Mouse (Mus musculus) telencephalon, adult 2 months (tissue): ENCODE results near the gene Cpa2.

ENCODE experiments used
- DNase-seq: peaks from one replicate; pipeline ENCODE4 v3.0.0-alpha.2; 2011; ENCODE audit warnings: low read depth, low spot score

Cpa2 gene

DNA sequence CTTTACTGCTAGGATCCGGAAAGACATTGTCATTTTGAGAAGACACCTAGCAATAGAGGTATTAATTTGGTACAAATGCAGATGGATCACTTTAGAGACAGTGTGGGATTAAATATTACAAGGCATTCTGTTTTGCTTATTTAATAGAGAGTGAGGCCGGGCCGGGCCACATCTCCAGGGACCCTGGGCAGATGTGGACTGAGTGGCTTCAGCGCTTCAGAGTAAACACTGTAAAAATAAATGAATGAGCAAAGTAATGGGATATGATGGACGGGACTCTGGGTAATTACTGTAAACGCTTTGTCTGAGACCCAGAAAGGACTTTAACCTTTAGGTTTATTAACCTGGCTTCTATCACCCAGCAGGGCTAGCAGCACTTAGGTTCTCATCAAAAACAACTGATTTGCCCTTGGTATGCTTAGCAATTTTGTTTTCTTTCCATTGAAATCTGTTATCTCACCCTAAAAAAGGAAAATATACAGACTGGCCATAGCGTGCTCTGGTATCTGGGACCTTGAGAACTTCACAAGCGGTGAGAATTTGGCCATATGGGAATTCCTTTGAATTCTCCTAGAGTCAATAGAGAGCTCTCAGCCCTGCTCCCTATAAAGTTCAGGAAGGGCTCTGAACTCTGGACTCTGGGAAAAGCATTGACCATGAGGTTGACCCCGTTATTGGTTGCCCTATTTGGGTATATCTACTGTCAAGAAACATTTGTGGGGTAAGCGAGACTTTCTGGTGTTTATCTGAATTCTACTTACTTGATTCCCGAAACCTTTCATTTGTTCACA is at the start of gene Cpa2:
Cpa2 (plus strand) TSS at position 574 of the 791 bp plus-strand sequence.
- DNase-seq = no peak

DNA sequence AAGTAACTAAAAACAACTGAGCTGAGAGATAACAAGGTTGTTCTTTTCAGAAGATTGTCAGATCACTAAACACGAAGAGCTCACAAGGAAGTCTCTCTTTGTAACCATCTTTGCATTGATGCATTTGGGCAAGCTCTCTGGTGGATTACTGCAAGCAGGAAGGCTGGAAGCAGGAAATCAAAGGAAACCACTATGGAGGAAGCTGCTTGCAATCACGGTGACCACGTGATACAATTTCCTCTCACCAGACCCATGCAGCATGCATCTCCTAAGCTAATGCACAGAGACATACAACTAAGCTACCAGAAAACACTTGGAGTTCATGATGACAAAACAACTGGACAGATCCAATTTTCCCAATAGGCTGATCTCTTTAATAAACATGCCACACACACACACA is 42.3 kb upstream of the Cpa2 start:
- no peak for DNase-seq

DNA sequence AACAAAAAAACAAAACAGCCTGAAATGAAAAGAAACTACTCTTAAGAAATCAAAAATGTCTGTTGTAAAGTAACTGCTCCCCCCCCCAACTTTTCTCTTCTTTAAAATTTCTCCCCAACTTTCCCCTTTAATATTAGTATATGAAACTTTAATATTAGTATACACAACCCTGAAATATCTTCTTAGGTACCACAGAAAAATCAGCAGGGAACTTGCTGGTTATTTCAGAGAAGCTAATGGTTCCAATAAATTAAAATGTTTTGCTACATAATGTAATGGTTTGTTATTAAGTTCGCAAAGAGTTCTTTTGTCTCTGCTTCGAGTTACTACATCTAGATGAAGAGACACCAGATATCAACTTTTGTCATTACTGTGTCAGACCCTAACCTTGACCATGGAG is 32.6 kb upstream of the Cpa2 start:
- DNase-seq = no peak

- DNase-seq = peak; percentile 96
Observed at GRCm38 (mm10) chr6:30509265-30510239, 31.8 kb upstream of the Cpa2 start, which contains the start of the genes Tmem209 and Ssmem1. Tmem209 (minus strand) TSS chr6:30509783. Ssmem1 (plus strand) TSS chr6:30509849.

GRCm38 (mm10) chr6:30510291-30510690 is 31.1 kb upstream of the Cpa2 start:
- DNase-seq = no peak

DNA sequence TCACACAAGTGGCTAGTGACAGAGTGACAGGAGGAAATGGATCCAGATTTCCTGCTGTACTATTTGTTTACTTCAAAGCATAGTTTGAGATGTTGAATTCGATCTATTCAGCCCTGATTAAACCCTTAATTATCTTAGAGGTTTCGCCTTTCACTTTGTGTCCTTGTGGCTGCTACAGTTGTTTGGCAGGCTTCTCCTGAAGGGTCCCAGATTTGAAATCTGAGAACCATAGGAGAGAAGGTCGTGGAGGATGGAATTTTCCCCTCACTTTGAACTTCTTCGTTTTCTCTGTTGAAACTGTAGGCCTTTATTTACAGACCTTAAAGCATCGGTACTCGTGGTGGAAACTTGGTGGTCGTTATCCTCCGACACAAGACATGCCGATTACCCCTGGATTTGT is 27.1 kb upstream of the Cpa2 start:
- DNase-seq = no peak

- no peak for DNase-seq
Observed at GRCm38 (mm10) chr6:30520400-30520799, 21.0 kb upstream of the Cpa2 start.

DNA sequence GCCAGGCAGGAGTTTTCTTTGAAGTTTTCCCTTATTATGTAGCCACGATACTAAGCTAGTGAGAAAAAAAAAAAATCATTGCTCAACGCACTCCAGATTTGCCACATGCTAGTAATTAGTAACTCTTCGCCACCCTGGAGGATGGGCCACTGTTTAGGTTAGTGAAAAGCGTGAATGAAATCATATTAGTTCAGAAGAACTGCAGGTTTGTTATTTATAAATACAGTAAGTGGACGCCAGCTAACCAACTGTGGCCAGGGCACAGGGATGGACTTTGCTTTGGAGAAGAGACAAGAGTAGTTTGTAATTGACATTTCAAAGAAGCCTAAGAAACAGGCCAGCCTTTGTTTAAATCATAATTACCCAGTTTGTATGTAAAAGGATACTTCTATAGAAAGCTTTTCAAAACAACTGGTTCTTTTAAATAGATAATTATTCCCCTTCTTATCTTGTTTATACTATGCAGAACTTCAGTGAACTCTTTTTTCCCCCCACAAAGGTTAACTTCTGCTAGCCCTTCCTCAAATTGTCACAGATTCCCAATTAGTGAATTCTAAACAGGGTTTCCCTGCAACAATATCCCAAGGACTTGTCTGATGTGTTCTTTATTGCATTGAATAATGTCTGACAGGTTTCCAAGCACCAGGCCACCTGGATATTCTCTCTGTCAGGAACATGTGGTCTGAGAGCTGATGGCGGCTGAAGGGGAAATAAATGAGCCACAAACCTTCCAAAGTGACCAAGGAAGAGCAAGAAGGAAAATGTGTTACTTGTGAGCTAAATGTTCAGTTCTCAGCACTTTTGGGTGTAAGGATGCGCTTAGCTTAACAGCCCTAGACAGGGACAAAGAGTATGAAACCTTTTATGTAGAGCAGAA is 15.7 kb upstream of the Cpa2 start:
- DNase-seq = no peak

DNA sequence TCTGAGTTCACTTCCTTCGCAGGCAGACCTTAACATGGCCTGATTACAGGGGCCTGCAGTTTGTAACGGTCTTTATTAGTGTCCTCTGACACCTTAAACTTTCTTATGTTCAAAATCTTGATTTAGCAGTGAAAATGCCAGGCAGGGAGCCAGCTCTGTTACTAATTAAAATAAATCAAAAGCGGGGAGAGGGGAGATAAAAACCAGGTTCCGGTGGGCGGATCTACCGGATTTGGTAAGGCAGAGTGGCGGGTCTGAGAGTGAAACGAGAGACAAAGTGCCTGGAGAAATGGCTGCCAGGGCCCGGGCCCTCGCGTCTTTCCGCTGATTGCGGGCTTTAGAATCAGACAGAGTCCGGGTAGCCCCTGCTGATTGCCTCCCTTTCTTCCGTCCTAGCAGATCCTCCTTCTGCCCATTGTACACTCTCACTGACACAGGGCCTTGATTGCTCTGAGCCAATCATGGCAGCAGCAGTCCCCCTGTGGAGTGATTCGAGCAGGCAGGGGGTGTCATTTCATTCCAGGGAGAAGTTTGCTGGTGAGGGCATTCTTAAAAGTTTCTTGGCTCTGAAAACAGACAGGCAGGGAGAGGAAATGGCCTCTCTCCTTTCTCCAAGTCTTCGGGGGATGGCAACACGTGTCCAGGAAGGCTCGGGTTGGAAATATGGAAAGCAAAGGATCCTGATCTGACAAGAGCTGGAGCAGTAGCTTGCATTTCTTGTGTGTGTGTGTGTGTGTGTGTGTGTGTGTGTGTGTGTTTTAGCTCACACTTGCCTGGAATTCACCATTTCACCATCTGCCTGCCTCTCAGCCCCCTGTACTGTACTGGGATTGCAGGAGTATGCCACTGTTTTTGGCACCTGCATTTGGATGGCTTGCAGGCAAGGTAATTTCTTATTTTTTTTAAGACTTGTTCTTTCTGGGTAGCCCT is 14.5 kb upstream of the Cpa2 start:
- DNase-seq = no peak

GRCm38 (mm10) chr6:30528800-30529199 is 12.6 kb upstream of the Cpa2 start:
- DNase-seq = no peak

DNA sequence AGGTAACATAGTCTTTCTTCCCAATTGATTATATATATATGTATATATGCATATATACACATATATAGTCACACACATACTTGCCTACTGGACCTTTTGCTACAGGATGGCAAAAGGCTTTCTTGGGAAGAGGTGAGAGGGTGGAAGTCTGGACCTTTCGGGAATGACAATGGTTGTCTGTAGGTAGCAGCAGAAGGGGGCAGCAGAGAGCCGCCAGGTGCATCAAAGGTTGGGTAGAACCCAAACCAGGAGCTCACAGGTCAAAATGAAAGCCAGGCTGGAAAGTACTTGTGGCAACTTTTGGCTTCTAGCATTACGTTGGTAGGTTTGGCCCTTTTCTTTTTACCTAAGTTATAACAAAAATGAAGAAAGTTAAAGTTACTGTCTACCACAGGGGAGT is 6.0 kb upstream of the Cpa2 start:
- DNase-seq = no peak

- no peak for DNase-seq
Observed at GRCm38 (mm10) chr6:30538240-30538639, 3.1 kb upstream of the Cpa2 start.

GRCm38 (mm10) chr6:30538800-30539199 is 2.6 kb upstream of the Cpa2 start:
- DNase-seq = no peak

- DNase-seq = no peak
Observed at GRCm38 (mm10) chr6:30542277-30542676, 895 bp downstream of the Cpa2 start.

DNA sequence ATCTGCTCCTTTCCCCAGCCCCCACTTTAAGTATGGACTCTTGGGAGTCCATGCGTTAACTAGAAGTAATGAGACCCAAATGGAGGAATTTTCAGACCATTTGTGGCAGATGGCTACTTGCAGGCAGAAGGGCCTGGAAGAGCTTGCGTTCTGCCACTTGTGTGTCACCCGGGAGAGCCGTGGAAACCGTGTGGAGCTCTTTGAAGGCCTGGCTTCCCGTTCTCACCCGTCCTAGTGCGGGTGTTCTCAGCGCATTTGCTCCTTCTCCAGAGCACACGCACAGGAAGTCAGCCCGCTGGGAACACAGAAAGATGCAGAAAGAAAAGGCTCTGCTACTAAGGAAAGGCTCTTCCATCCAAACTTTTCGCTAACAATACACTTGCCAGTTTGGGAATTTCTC is 1.7 kb downstream of the Cpa2 start:
- DNase-seq = no peak

DNA sequence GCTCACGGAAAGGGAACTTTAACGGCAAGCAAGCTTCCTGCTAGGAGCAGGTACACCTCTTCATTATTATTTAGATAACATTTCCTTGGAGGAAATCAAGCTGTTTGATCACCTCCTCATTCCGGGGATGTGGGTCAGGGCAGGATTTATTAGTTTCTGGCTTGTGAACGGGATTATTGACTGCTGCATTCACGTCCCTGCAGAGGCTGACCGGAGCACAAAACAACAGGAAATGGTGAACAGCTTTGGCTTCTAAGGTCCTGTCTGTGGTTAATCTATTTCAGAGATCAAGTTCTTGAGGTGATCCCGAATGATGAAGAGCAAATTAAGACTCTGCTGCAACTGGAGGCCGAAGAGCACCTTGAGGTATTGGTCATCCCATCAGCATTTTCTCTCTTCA is 2.5 kb downstream of the Cpa2 start:
- no peak for DNase-seq

DNA sequence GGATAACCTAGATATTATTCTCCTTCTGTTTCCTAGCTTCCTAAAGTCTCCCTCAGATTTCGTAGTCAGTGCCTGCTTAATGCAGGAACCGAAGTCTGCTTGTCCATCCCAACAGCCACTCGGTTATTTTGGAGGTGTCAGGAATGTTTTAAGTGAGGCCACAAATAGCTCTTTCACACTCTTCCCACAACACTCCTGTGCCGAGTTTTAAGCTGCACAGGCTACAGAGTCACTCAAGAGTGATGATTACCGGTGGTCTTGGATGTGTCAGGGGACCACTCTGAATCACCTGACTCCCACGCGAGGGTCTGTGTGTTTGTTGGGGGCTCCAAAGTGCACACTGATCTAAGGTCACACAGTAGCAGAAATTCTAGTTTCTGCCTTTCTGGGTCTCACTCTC is 4.3 kb downstream of the Cpa2 start:
- peak; percentile 84 for DNase-seq

GRCm38 (mm10) chr6:30546571-30547273 is 5.3 kb downstream of the Cpa2 start:
- DNase-seq = no peak

- no peak for DNase-seq
Observed at GRCm38 (mm10) chr6:30547274-30547645, 5.9 kb downstream of the Cpa2 start.
